Mouse (Mus musculus) heart, embryonic 15.5 days (tissue): ENCODE data around the gene Rbp2. TPM values are rescaled to one million over a fixed set of nuclear protein-coding genes. Genes with fewer than 3 reads are reported as not detected.

Source experiments
- ATAC-seq: fragments of 200-750 bp; cut with Nextera tagmentation; replicated peaks from 2 replicates; pipeline ENCODE4 v1.8.0; 2017; ENCODE audit warnings: low read depth, moderate TSS enrichment; ENCODE audit not compliant: insufficient number of reproducible peaks, insufficient read depth, low FRiP score
- H3K27ac ChIP-seq: fragments of 300-500 bp; sonication (generic); 2 replicates; pipeline ENCODE4 v1.5.1; 2015; ENCODE audit warnings: mild to moderate bottlenecking, inconsistent platforms
- H3K27me3 ChIP-seq: fragments of 300-500 bp; sonication (generic); 2 replicates; pipeline ENCODE4 v1.6.1; 2015; ENCODE audit warnings: inconsistent platforms
- H3K36me3 ChIP-seq: fragments of 300-500 bp; sonication (generic); 2 replicates; pipeline ENCODE4 v1.6.1; 2015; ENCODE audit warnings: mild to moderate bottlenecking, inconsistent platforms
- H3K4me1 ChIP-seq: fragments of 300-500 bp; sonication (generic); replicated peaks from 2 replicates; pipeline ENCODE4 v1.6.1; 2015; ENCODE audit warnings: inconsistent platforms
- H3K4me2 ChIP-seq: fragments of 300-500 bp; sonication (generic); 2 replicates; pipeline ENCODE4 v1.6.1; 2015; ENCODE audit warnings: inconsistent platforms, mild to moderate bottlenecking, moderate library complexity
- H3K4me3 ChIP-seq: fragments of 300-500 bp; sonication (generic); 2 replicates; pipeline ENCODE4 v1.5.1; 2015; ENCODE audit warnings: mild to moderate bottlenecking, inconsistent platforms
- H3K9ac ChIP-seq: fragments of 300-500 bp; sonication (generic); 2 replicates; pipeline ENCODE4 v1.6.1; 2015; ENCODE audit warnings: mild to moderate bottlenecking, inconsistent platforms
- H3K9me3 ChIP-seq: fragments of 300-500 bp; sonication (generic); replicated peaks from 2 replicates; pipeline ENCODE4 v1.6.1; 2016; ENCODE audit warnings: inconsistent platforms
- WGBS: fragments of 180-500 bp; shearing (Covaris S2); methylation state at CpG from one replicate; pipeline ENCODE4 v1.1.7; 2015; ENCODE audit warnings: mixed read lengths; 5-methylcytosine and 5-hydroxymethylcytosine counted together
- polyA plus RNA-seq: library from polyadenylated mRNA; unstranded; fragments of >200 nt; fragmentation: Nextera tagmentation; extraction: Ambion mirVana; gene quantifications from 2 replicates; pipeline ENCODE4 v1.2.1, GENCODE M21; 2015

Rbp2 gene
- polyA plus RNA-seq, 1 experiment from 2014 or later: 0.33 TPM

DNA sequence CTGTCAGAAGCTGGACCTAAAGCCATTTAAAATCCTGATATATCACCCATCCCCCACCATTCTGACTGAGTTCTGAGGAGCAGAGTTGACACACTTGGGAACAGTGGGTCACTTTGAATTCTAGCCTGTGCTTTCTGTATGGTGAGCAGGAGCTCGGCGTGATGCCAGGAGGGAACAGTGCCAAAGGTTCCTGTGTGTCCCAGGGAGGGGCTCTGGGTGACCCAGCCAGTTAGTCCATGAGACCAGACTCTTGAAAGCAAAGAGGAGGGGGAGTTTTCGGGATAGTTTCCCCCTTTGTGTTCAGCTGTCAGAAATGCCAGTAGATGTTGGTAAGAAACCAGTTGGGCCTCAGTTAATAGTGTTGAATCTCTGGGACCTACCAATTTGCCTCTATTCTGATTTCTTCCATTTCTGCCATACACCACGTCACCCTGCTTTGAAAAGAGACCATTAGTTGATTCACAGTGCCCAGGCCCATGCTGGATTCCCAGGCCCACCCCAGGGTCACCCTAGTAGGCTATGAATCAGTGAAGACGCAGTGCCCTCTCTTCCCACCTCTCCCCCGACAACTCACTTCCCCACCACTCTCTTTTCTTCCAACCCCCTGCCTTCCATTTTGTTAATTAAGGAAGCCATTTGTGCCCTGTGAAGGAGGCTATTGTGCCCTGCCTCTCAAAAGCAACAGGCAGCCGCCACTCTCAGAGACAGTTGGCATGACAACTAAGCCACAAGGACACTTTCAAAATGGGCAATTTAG lies 39.0 kb downstream of the Rbp2 start:
- H3K27ac ChIP-seq: no peak overlapping the region
- ATAC-seq: no peak
- 73% methylated on average over 7 of the region's 7 CpGs for WGBS
- no peaks in the 10 kb centered on the region for H3K36me3 ChIP-seq
- H3K4me3 ChIP-seq: no peak overlapping the region
- no peaks in the 10 kb centered on the region for H3K27me3 ChIP-seq
- no peak overlapping the region for H3K4me2 ChIP-seq
- H3K9me3 ChIP-seq: no peaks in the 10 kb centered on the region
- no peak overlapping the region for H3K9ac ChIP-seq
- peaks cover 5% of the 10 kb centered on the region; the same call in 1 of the 2 replicates for H3K4me1 ChIP-seq

DNA sequence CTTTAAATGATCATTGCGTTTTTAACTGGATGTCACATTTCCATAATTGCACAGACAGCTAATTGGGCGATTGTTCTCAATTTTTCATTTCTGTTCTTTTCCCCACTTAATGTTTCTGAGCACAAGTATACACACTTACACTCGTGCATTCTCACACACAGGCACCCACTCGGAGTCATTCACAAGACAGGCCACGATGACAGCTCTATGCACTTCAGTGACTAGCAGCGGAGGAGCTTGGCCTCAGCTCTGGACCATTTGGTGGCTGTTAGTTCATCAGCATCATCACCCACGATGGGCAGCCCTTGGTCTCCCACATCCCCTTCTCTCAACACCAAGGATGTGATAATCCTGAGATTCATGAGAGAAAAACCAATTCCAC lies 39.6 kb downstream of the Rbp2 start:
- Histone ChIP-seq H3K27ac (no peak overlapping the region), H3K9me3 (no peaks in the 10 kb centered on the region), H3K4me1 (peaks cover 5% of the 10 kb centered on the region; the same call in 1 of the 2 replicates), H3K4me3 (no peak overlapping the region), H3K27me3 (no peaks in the 10 kb centered on the region), H3K9ac (no peak overlapping the region), H3K36me3 (no peaks in the 10 kb centered on the region), H3K4me2 (no peak overlapping the region)
- ATAC-seq: no peak
- WGBS: 65% methylated on average over 7 of the region's 7 CpGs

DNA sequence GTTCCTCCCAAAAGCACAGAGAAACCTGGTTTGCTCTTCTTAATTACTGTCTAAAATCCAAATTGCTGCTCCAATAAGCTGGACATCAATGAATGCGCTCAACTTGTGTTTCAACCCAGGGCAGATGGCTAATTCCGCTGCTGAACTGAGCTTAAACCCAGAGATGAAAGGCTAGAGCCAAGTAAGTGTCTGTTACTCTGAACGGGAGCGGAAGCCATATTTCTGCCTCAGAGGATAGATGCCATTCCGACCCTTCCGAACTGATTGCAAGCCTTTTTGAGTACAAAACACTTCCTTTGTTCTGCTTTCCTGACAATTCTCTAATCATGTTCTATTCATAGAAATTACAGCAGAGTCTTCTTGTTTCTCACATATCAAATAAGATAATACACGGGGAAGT lies 41.3 kb downstream of the Rbp2 start:
- Histone ChIP-seq H3K4me1 (peaks cover 5% of the 10 kb centered on the region; the same call in 1 of the 2 replicates), H3K27ac (no peak overlapping the region), H3K4me2 (no peak overlapping the region), H3K27me3 (no peaks in the 10 kb centered on the region), H3K9me3 (no peaks in the 10 kb centered on the region), H3K4me3 (no peak overlapping the region), H3K9ac (no peak overlapping the region), H3K36me3 (no peaks in the 10 kb centered on the region)
- no peak for ATAC-seq
- 61% methylated on average over 7 of the region's 7 CpGs for WGBS

DNA sequence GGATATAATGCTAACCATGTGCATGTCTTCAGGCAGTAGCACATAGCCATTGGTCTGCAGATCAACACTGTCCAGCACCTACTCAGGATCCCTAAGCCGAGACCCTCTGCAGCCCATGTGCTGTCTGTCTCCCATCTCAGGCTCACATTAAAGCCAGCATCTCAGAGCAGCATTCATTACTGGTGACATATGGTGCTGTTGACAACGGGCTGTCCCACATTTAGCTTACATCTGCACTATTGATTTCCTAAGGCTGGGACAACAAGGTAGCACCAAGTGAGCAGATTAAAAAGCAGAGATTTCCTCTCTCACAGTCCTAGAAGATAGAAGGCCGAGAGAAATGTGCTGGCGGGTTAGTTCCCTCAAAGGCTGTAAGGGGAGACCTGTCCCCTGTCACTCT lies 43.9 kb downstream of the Rbp2 start:
- Histone ChIP-seq H3K4me1 (peaks cover 2% of the 10 kb centered on the region; the same call in 1 of the 2 replicates), H3K27me3 (no peaks in the 10 kb centered on the region), H3K36me3 (no peaks in the 10 kb centered on the region), H3K4me3 (no peak overlapping the region), H3K27ac (no peak overlapping the region), H3K9me3 (no peaks in the 10 kb centered on the region), H3K4me2 (no peak overlapping the region), H3K9ac (no peak overlapping the region)
- ATAC-seq: no peak
- 65% methylated on average over 4 of the region's 4 CpGs for WGBS

DNA sequence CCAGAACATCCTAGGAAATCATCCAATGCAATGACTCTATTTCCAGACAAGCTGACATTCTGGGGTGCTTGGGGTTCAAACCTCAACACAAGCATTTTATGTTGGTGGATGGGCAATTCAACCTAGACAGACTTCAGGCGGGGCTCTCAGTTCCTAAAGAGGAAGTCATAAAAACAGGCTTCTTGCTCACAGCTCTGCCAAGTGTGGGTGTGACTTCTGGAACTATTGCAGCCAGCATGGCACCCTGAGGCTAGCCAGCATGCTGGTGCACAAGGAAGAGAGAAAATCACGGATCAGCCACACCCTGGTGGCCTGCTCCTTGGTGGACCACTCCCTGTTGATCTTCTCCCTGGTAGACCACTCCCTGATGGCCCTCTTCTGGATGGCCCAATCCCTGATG lies 45.1 kb downstream of the Rbp2 start:
- no peaks in the 10 kb centered on the region for H3K4me1 ChIP-seq
- no peaks in the 10 kb centered on the region for H3K9me3 ChIP-seq
- no peak overlapping the region for H3K27ac ChIP-seq
- 45% methylated on average over 2 of the region's 2 CpGs for WGBS
- no peak for ATAC-seq
- no peak overlapping the region for H3K4me3 ChIP-seq
- H3K36me3 ChIP-seq: no peaks in the 10 kb centered on the region
- H3K4me2 ChIP-seq: no peak overlapping the region
- no peak overlapping the region for H3K9ac ChIP-seq
- H3K27me3 ChIP-seq: no peaks in the 10 kb centered on the region

DNA sequence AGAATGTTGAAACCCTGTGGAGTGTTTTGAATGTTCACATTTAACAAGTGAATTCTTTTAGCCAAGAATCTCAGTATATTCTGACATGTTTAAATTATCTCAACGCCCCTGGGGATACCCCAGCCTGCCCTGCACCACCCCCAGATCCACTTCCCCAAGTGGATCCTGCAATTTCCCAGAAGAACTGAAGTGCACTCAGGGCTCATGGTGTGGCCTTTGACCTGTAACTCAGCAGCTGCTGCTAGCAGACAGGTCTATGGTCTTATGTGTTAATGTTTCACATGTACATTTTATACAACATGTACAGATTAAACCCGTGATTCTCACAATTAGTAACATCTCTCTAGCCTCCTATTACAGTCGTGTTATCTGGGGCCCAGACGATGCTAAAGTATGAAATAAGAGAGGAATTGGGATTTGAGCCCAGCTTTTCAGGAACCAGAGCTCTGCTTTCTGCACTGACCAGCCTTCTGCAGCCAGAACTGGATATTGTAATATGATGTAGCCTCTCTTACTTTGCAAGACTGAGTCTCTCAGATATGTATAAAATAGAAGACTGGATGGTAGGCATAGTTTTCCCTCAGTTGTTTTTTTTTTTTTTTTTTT lies 48.9 kb downstream of the Rbp2 start:
- Histone ChIP-seq H3K9me3 (no peaks in the 10 kb centered on the region), H3K9ac (no peak overlapping the region), H3K4me1 (no peaks in the 10 kb centered on the region)

DNA sequence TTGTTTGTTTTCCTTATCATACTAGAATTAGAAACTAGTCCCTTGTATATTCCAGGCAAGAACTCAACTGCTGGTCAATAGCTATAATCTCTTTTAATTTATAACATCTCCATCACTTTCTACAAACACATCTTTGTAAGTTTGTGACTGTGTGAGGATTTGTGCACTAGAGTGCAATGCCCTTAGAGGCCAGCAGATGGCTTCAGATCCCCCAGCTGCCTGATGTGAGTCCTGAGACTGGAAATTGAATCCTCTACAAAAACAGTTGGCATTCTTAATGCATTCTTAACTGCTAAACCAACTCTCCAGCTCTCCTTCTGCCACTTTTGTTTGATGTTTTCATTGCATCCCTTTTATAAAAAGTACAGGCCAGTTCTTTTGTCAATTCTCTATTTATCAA lies 49.8 kb downstream of the Rbp2 start:
- ATAC-seq: no peak
- Histone ChIP-seq H3K36me3 (no peaks in the 10 kb centered on the region), H3K4me1 (no peaks in the 10 kb centered on the region), H3K9ac (no peak overlapping the region), H3K4me2 (no peak overlapping the region), H3K27ac (no peak overlapping the region), H3K9me3 (no peaks in the 10 kb centered on the region), H3K27me3 (no peaks in the 10 kb centered on the region; the same call in 1 of the 2 replicates), H3K4me3 (no peak overlapping the region)

More for the DNA sequence above, 48.9 kb downstream of the Rbp2 start:
- H3K36me3 ChIP-seq: no peaks in the 10 kb centered on the region
- H3K4me3 ChIP-seq: no peak overlapping the region
- no peak overlapping the region for H3K27ac ChIP-seq
- no peak for ATAC-seq
- no peaks in the 10 kb centered on the region for H3K27me3 ChIP-seq
- WGBS: 52% methylated on average over 4 of the region's 4 CpGs
- H3K4me2 ChIP-seq: no peak overlapping the region

DNA sequence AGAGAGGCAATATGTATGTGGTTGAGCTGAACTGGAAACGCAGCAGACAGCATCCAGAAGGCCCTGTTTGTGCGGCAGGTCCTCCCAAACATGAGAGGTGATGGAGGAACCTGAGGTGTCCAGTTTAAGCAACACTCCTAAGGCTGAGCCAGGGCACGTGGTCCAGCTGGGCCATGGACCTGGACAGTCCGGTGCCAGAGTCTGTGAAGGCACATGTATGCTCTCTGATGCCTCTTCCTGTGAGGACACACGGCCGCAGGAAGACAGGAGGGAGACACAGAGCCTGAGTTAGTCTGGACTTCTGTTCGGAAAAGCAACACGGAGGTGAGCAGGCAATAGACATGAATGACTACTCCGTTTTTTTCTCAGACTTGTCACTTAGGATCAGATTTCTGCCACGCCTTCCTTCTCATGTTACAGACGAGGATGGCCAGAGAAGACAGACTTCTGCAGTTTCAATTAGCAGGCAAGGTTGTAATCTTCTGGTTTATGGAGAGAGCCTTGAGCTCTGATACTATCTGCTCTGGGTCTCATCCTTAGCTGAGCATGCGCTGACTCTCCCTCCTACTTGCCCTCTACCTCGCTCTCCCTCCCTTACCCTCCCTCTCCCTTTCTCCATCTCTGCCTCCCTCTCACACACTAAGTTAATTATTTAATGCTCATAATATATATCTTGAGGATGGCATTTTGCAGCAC lies 52.2 kb downstream of the Rbp2 start:
- no peaks in the 10 kb centered on the region for H3K36me3 ChIP-seq
- no peak overlapping the region for H3K4me3 ChIP-seq
- WGBS: 43% methylated on average over 13 of the region's 13 CpGs
- H3K4me1 ChIP-seq: no peaks in the 10 kb centered on the region
- H3K4me2 ChIP-seq: peak overlapping the region; percentile 41
- no peaks in the 10 kb centered on the region; the same call in 1 of the 2 replicates for H3K27me3 ChIP-seq
- H3K9me3 ChIP-seq: no peaks in the 10 kb centered on the region
- no peak overlapping the region for H3K9ac ChIP-seq
- no peak overlapping the region for H3K27ac ChIP-seq
- ATAC-seq: no peak

DNA sequence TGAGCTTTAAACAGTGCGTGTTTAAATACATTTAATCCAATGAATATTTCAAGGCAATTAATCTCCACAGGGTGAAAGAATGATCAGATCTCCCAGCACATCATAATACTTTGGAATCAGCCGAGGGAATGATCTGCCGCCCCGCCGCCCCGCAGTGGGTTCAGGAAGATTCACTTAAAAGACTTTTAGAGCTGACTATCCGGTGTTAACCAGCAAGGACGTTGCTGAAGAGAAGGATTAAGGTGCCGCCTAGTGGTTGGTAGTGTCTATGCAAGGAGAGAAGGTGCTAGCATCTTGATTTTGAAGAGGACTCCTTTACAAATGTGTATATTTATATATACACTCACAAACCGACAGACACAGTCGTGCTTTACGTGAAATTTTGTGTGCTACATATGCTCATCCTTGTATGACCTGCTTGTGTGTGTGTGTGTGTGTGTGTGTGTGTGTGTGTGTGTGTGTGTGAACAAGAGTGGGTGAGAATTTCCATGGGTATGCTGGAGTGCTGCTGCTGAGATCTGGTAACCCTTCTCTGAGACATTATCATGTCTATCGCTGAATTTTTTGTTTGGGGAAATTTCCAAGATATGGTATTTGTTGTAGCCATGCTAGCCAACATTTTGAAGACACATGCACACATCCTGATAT lies 52.9 kb downstream of the Rbp2 start:
- H3K9ac ChIP-seq: no peak overlapping the region

DNA sequence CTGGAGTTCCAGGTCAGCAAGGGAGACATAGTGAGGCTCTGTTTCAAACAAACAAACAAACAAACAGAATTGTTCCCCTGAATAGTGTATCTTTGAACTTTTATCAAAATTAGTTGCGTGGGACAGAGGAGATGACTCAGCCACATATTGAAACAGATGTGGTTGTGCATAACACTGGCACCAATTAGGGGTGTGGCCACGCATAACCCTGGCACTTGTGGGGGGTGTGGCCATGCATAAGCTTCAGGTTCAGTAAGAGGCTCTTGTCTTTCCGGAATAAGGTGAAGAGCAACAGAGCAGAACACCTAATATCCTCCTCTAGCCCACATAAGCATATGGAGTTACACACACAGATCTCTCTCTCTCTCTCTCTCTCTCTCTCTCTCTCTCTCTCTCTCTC lies 58.1 kb downstream of the Rbp2 start:
- Histone ChIP-seq H3K9me3 (no peaks in the 10 kb centered on the region), H3K4me1 (no peaks in the 10 kb centered on the region), H3K27me3 (no peaks in the 10 kb centered on the region; the same call in 1 of the 2 replicates), H3K4me2 (no peak overlapping the region), H3K4me3 (no peak overlapping the region), H3K36me3 (no peaks in the 10 kb centered on the region), H3K27ac (no peak overlapping the region), H3K9ac (no peak overlapping the region)
- WGBS: 81% methylated on average over 3 of the region's 3 CpGs
- no peak for ATAC-seq

More for the DNA sequence above, 52.9 kb downstream of the Rbp2 start:
- Histone ChIP-seq H3K4me3 (no peak overlapping the region), H3K27ac (no peak overlapping the region), H3K36me3 (no peaks in the 10 kb centered on the region), H3K9me3 (no peaks in the 10 kb centered on the region), H3K27me3 (no peaks in the 10 kb centered on the region; the same call in 1 of the 2 replicates), H3K4me2 (peak overlapping the region; percentile 41), H3K4me1 (no peaks in the 10 kb centered on the region)
- ATAC-seq: no peak
- whole genome bisulfite sequencing: 5% methylated on average over 13 of the region's 13 CpGs
